Mouse (Mus musculus) heart, postnatal 0 days (tissue): ENCODE results near the gene Olfr559.

Experiments
- CTCF ChIP-seq: IDR thresholded peaks from 2 replicates; pipeline ENCODE4 v1.5.1; 2016; ENCODE audit warnings: antibody characterized with exemption, control low read depth, low read depth
- EP300 ChIP-seq: IDR thresholded peaks from 2 replicates; pipeline ENCODE4 v1.6.1; 2016; ENCODE audit warnings: antibody characterized with exemption, low read depth

GRCm38 (mm10) chr7:102695358-102696125 is 31.7 kb downstream of the Olfr559 start, which contains the start of gene Olfr557:
- peak; percentile 80 for TF ChIP-seq CTCF
- no peak for TF ChIP-seq EP300
